Mouse (Mus musculus): ENCODE data around the gene Ism1.

Gene Ism1

GRCm38 (mm10) chr2:139714206-139714605 lies 36.2 kb downstream of the Ism1 start:
- no peak for DNase-seq (ENCODE audit: low read depth, low spot score)

- DNase-seq (ENCODE audit: low read depth, low spot score) = no peak
Measured at GRCm38 (mm10) chr2:139717772-139718171, 39.8 kb downstream of the Ism1 start.

- DNase-seq (ENCODE audit: low read depth, low spot score) = peak; percentile 52
Measured at GRCm38 (mm10) chr2:139722700-139723099, 44.7 kb downstream of the Ism1 start.

- DNase-seq (ENCODE audit: low read depth, low spot score) = no peak
Measured at GRCm38 (mm10) chr2:139723304-139723703, 45.3 kb downstream of the Ism1 start.

GRCm38 (mm10) chr2:139724202-139724838 lies 46.3 kb downstream of the Ism1 start:
- no peak for DNase-seq (ENCODE audit: low read depth, low spot score)

GRCm38 (mm10) chr2:139725328-139725727 lies 47.4 kb downstream of the Ism1 start:
- DNase-seq (ENCODE audit: low read depth, low spot score) = no peak

- no peak for DNase-seq (ENCODE audit: low read depth, low spot score)
Measured at GRCm38 (mm10) chr2:139728060-139728459, 50.1 kb downstream of the Ism1 start.

GRCm38 (mm10) chr2:139729377-139729776 lies 51.4 kb downstream of the Ism1 start:
- DNase-seq (ENCODE audit: low read depth, low spot score) = no peak

GRCm38 (mm10) chr2:139742381-139742780 lies 64.4 kb downstream of the Ism1 start:
- DNase-seq (ENCODE audit: low read depth, low spot score) = no peak

GRCm38 (mm10) chr2:139757021-139757420 lies 79.0 kb downstream of the Ism1 start:
- no peak for DNase-seq (ENCODE audit: low read depth, low spot score)

GRCm38 (mm10) chr2:139757456-139757855 lies 79.5 kb downstream of the Ism1 start:
- no peak for DNase-seq (ENCODE audit: low read depth, low spot score)

- DNase-seq (ENCODE audit: low read depth, low spot score) = no peak
Measured at GRCm38 (mm10) chr2:139764355-139764754, 86.4 kb downstream of the Ism1 start.

GRCm38 (mm10) chr2:139774949-139775570 lies 97.1 kb downstream of the Ism1 start:
- no peak for DNase-seq (ENCODE audit: low read depth, low spot score)

- no peak for DNase-seq (ENCODE audit: low read depth, low spot score)
Measured at GRCm38 (mm10) chr2:139776644-139777043, 98.7 kb downstream of the Ism1 start.

- DNase-seq (ENCODE audit: low read depth, low spot score) = peak; percentile 42
Measured at GRCm38 (mm10) chr2:139778283-139778682, 100.3 kb downstream of the Ism1 start.

- no peak for DNase-seq (ENCODE audit: low read depth, low spot score)
Measured at GRCm38 (mm10) chr2:139783318-139783850, 105.4 kb downstream of the Ism1 start.

GRCm38 (mm10) chr2:139784465-139784864 lies 106.5 kb downstream of the Ism1 start:
- DNase-seq (ENCODE audit: low read depth, low spot score) = no peak

- no peak for DNase-seq (ENCODE audit: low read depth, low spot score)
Measured at GRCm38 (mm10) chr2:139784946-139785345, 107.0 kb downstream of the Ism1 start.

- no peak for DNase-seq (ENCODE audit: low read depth, low spot score)
Measured at GRCm38 (mm10) chr2:139788658-139789057, 110.7 kb downstream of the Ism1 start.

- DNase-seq (ENCODE audit: low read depth, low spot score) = no peak
Measured at GRCm38 (mm10) chr2:139792345-139793120, 114.6 kb downstream of the Ism1 start.

GRCm38 (mm10) chr2:139804041-139804440 lies 126.1 kb downstream of the Ism1 start:
- no peak for DNase-seq (ENCODE audit: low read depth, low spot score)

GRCm38 (mm10) chr2:139807887-139808286 lies 129.9 kb downstream of the Ism1 start:
- DNase-seq (ENCODE audit: low read depth, low spot score) = no peak
